Mouse (Mus musculus) heart, postnatal 0 days (tissue): ENCODE measurements at regions not wholly inside any gene's neighbourhood (a gene's known extent, or its start where the extent isn't known, plus 50 kb on each side); places are given as distances from the start of the nearest gene placed in this dataset.

Experiments used
- CTCF ChIP-seq: IDR thresholded peaks from 2 replicates; pipeline ENCODE4 v1.5.1; 2016; ENCODE audit warnings: antibody characterized with exemption, control low read depth, low read depth
- EP300 ChIP-seq: IDR thresholded peaks from 2 replicates; pipeline ENCODE4 v1.6.1; 2016; ENCODE audit warnings: antibody characterized with exemption, low read depth

DNA sequence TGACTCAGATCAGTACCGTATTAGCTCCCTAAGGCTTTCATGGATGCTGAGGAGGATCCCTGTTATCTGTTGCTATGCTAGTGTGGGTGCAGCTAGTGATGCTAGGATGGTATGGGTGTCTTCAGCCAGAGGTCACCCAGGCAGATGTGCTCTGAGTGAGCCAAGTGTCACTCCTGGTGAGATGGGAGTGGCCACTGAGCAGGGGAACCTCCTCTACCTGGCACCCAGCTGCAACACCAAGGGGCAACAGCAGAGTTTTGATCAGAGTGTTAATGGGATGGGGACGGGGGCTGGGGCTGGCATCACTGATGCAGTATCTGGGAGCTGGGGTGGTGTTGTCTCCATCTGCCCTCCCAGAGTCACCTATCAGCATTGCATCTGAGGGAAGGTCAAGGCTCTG lies 81.0 kb downstream of the Cstad start:
- TF ChIP-seq CTCF (no peak), EP300 (no peak)
